Mouse (Mus musculus) kidney, adult 2 months (tissue): ENCODE measurements at regions not wholly inside any gene's neighbourhood (a gene's known extent, or its start where the extent isn't known, plus 50 kb on each side); places are given as distances from the start of the nearest gene placed in this dataset.

ENCODE experiments used
- CTCF ChIP-seq: fragments of 200-500 bp; conservative IDR thresholded peaks from 2 replicates; pipeline ENCODE4 v1.5.1; 2011; ENCODE audit warnings: low read depth, mild to moderate bottlenecking, control low read depth, low read length, moderate library complexity, mixed read lengths; ENCODE audit not compliant: insufficient read depth, insufficient read length
- POLR2A ChIP-seq: fragments of 200-500 bp; IDR thresholded peaks from one replicate; pipeline ENCODE4 v1.6.1; 2011; ENCODE audit warnings: low read depth, low read length, control low read depth

DNA sequence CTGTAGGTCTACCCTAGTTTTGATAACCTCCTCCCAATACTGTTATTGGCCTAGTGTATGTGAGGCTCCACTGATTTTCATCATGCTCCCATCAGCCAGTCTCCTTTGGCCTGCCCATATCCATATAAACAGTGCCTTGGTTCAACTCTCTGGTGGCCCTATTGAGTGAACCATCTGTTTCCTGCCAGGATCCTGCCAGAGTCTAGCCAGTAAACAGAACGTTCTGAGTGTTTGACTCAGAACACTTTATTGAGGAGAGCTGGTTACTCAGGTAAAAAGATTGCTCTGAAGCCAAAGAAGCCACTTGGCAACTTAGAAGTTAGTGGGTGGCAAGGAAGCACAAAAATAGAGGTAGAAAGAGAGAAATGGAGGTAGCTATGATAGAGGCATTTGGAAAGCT is 169.7 kb downstream of the Tex13c3 start:
- no peak for TF ChIP-seq POLR2A
- TF ChIP-seq CTCF: no peak
